Mouse (Mus musculus): Measurements from ENCODE around the gene Trib3.

Trib3 gene

DNA sequence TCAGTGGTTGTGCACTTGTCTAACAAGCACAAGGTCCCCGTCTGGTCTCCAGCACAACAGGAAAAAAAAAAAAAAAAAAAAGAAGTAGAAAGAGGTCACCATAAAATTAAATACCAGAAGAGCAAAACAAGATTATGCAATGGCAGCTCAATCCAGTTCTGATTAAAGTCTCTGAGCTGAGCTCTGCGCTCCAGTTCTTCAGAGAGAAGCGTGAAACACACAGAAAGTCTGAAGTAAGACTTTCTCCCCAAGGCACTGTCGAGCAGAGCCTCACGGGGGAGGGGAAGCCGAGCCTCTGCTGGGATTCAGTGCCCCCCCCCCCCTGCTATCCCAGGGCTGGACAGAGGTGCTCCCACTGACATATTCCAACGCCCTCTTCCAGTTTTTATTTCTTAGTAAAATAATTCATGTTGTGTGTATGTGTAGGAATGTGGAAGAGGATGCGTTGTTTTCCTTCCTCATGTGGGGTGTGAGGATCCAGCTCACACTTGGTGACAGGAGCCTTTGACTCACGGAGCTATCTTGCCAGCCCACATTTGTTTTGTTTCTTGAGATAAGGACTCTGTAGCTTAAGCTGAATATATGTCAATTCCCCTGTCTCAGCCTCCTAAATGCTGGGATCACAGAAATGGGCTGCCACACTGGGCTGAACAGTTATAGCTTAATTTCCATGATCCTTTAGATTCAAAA lies 3.1 kb upstream of the Trib3 start:
- DNase-seq (ENCODE audit: low spot score in 2 of 2): no peak

DNA sequence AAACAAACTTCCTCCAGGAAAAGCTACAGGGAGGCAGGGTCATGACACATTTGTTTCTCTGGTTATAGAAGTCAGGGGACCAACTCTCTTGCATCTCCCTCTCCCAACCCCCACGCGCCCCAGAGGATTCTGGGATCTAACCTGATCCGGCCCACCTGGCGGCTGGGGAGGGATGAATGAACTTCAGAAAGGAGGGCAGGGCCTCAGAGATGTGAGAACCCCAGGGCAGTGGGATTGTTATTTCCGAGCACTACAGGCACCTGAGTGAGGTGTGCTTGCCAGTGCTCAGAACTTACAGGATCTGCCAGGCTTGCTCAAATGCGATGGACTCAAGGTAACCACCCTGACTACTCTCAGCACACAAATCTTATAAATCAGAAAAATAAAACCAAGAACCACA lies 1.6 kb upstream of the Trib3 start:
- DNase-seq (ENCODE audit: low spot score in 2 of 2): no peak

DNA sequence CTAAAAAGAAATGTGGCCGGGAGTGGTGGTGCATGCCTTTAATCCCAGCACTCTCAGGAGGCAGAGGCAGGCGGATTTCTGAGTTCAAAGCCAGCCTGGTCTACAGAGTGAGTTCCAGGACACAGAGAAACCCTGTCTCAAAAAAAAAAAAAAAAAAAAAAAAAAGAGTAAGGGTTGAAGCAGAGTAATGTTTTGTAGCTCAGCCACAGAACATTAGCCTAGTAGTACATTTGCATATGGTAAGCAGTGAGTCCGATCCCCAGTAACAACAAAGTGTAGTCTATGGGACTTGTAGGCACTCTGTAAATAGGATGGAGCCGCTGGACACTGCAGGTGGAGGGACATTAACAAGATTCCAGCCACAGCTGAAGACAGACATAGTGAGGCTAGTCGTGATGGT lies 1.1 kb upstream of the Trib3 start:
- DNase-seq (ENCODE audit: low spot score in 2 of 2): no peak

DNA sequence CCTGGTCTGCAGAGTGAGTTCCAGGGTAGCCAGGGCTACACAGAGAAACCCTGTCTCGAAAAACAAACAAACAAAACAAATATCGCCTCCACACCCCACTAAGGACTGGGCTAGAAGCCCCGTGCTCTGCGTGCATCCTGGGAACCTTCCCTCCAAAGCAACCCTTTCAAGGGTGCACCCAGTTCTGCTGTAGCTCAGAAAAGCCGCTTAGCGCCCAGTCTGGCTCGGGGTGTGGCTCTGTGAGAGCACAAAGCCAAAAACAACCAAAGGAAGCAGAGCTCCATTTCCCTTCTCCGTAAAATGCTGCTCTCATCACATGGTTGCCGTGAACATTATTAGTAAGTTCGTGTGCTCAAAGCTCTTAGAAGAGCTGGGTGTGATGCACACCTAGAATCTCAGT lies 529 bp upstream of the Trib3 start:
- no peak for DNase-seq (ENCODE audit: low spot score in 2 of 2)

DNA sequence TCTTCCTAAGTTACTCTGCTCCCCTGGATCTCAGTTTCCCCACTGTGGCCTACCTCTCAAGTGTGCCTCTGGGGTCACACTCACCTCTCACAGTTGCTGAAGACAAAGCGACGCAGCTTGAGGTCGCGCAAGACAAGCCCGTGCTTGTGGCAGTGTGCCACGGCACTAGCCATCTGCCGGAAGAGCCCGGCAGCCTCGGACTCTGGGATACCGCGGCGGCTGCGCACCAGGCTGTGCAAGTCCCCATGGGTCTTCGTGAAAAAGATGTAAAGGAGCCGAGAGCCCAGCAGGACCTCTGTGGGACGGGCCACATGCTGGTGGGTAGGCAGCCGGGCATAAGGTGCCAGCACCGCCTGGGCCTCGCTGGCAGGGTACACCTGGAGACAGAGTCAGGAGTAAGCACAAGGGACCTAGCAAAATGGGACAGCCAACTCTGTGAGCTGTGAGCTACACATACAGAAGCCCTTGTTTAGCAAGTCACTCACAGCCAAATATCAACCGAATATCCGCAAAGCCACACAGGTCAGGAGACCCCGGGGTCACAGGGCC lies 4.1 kb downstream of the Trib3 start:
- DNase-seq (ENCODE audit: low spot score in 2 of 2): no peak

DNA sequence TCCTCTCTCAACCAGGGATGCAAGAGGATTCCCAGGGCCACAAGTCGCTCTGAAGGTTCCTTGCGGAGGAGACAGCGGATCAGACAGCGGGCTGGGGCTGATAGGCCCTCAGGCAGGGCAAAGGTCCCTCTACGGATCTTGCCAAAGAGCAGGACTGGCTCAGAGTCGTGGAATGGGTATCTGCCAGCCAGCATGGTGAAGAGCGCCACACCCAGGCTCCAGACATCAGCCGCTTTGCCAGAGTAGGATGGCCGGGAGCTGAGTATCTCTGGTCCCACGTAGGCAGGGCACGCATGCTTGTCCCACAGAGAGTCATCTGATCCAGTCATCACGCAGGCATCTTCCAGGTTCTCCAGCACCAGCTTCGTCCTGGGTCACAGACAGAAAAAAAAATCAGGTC lies 5.5 kb downstream of the Trib3 start:
- no peak for DNase-seq (ENCODE audit: low spot score in 2 of 2)

DNA sequence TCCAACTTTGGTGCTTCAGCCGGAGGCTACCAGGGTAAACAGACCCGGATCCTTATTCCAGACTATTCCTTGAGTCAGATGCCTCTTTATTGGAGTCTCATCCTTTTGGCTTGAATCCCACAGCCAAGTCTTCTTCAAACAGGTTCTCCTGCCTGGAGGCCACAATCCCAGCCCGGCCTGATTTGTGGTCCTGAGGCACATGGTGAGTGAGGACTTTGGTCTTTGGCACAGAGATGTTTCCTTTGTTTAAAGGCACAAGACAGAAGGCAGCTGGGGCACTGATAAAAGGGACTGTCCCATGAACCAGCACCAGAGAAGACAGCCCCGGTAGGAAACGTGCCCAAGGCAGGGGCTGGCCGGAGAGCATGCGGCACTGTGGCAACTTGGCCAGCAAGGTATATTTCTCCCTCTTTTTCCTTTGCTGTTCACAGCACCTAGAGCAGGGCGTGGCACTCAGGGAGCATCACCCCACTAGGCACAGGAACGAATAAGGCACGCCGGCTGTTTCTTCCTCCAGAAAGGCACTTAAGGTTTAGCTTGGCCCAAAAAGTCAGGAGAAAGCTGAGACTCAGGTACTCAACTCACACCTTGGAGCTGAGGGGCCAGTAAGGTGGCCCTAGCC lies 6.1 kb downstream of the Trib3 start:
- DNase-seq (ENCODE audit: low spot score in 2 of 2): no peak

DNA sequence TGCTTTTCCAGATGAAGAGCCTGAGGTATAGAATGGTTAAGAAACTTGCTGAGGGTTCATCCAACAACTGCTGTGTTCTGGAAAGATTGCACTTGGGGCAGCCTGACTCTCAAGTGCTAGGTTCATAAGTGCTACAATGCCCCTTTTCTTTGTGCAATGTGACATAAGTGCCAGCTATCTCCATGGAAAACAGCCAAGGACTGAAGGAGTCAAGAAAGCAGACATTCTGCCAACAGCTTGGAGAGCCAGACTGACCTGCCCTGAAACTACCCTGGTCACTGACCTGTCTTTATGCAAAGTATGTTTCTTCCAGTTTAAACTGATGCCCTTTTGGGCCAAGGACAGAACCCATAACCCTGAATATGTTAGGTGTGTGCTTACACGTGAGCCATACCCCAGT lies 7.0 kb downstream of the Trib3 start:
- DNase-seq (ENCODE audit: low spot score in 2 of 2): no peak

DNA sequence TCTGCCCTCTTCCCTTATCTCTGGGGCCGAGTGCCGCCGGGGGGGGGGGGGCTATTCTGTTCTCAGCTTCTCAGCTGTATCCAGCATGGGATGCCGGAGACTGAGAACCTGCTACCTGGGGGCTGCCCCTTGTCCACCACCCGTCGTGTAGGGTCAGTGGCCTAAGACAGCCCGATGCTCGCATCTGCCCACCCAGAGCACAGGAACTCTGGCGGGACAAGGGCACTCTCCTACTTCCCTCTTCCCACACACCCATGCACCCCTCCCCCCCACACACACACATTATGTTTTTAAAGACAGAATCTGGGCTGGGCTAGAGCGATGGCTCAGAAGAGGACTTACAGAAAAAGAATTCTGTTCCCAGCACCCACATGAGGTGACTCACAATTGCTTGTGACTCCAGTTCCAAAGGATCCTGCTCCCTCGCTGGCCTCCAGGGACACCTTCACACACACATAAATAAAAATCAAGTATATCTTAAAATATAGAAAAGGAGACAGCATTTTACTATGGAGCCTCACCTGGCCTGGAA lies 8.5 kb downstream of the Trib3 start:
- no peak for DNase-seq (ENCODE audit: low spot score in 2 of 2)

DNA sequence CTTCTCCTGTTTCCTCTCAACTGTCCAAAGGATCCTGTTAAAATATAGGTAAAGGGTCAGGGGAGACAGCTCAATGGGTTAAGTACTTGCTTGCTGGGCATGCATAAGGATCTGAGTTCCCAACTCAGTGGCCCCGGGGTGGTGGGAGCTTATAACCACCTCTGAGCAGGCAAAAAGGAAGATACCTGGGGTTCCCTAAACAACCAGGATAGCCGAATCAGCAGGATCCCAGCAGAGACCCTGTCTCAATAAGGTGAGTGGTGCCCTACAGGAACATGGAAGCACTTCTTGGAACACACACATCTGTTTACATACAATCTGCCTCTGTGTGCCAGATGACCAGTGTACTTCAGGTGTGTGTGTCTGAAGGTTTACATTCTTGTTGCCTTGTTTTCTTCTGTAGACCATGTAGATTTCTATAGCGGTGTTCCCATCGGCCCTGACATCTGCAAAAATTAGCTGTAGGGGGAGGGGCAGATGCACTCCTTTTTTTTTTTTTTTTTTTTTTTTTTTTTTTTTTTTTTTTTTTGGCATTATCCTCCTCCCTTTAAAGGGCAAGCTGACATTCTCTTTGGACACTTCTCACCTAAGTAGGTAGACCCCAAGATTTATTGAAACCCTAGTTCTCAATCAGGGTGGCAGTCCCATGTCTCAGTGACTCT lies 10.4 kb downstream of the Trib3 start:
- DNase-seq (ENCODE audit: low spot score in 2 of 2): no peak

DNA sequence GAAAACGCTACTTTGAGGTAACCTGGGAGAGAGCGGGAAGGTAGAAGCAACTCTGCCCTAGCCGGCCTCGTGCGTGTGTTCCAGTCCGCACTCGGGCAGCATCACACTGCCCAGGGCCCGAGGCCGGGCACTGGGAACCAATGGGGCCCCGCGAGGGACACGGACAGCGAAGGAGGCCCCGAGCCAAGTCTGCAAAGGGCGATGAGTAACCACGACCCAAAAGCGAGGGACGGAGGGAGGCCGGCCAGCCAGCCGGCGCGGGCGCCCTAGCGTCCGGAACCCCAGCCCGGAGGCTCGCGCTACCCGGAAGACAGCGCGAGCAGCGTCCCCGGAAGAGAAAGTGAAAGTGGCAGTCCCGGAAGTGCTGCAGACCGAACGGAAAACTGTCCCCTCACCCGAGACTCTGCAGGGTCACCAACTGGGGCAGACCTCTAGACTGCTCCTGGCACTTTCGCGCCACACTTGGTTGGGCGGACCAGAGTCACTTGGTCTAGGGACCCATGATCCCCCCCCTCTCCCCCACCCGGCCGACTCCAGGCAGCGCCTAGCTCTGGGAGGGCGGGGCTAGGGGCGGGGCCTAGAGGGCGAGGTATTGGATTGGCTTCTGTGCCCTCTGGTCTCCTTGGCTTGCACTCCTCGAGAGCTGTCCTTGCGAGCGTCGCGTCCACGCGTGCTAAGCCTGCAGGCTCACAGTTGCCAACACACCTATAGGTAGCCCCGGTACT lies 11.6 kb downstream of the Trib3 start, which contains the start of gene Rbck1:
Rbck1 (minus strand) TSS at position 553 of the 725 bp plus-strand sequence.
- DNase-seq (ENCODE audit: low spot score in 2 of 2): peak; percentile 80 to 85

DNA sequence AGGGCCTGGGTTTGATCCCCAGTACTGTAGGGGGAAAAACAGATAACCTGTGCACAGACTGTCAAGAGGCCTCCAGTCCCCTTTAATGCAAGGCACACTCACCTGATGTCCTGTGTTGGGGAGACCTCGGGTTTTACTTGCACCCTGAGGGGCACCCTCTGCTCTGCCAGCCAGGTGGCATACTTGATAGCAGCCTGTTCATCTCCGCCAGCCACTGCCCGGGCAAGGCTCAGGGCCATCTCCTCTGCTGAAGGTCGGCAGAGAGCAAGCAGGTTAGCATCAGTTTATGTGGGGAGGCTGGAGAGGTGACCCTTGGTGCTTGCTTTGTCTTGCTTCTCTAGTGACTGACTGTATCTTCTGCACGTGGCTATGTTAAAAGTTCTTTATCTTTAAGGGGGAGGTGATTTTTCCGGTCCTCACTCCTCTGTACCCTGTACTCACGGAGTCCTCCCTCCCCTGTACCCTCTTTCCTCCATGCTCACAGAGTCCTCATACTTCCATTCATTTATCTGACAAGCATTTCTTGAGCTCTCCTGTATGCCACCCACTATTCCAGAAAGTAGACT lies 12.9 kb downstream of the Trib3 start:
- no peak for DNase-seq (ENCODE audit: low spot score in 2 of 2)

DNA sequence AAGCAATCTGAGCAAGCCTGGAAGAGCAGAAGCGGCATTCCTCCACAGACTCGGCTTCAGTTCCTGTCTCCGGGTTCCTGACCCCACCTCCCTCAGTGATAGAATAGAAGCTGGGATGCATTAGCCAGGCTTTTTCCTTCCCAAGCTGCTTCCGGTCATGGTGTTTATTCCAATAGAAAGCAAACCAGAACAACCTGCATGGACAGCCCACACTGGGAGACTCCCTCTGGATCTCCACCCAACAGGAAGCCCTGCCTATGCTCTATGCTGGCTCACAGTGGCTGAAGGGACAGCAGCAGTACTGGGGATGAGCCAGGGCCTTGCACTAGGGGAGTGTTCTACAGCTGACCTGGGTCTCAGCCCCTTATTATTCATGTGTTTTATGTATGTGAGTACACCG lies 15.9 kb downstream of the Trib3 start:
- no peak for DNase-seq (ENCODE audit: low spot score in 2 of 2)

DNA sequence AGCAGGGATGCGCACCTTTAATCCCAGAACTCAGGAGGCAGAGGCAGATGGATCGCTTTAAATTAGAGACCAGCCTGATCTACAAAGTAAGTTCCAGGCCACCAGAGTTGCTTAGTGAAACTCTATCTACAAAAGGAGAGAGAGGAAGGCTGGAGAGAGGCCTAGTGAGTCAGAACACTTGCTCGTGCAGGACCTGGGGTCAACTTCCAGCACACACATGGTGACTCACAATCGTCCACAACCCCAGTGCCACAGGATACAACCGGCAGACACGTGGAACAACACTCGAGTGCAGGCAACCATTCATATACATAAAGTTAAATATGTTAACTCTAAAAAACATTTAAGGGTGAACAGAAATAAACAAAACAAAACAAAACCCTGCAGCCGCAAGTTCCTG lies 17.2 kb downstream of the Trib3 start:
- DNase-seq (ENCODE audit: low spot score in 2 of 2): no peak

DNA sequence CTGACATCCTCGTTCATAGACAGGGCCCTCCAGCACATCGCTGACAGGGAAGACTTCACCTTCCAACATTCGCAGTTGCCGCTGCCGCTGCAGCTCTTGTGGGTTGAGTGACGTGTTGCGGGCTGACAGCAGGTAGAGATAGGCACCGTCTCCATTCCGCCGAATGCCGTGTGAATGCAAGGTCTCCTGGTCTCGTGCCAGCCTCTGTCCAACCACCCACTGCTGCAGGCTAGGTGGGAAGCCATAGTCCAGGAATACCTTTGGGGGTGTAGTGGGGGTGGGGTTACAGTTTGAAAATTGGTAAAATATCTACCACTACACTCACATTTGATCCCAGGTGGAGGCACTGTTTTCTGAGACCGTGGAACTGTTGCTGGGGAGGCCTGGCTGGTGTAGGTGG lies 17.7 kb downstream of the Trib3 start:
- DNase-seq (ENCODE audit: low spot score in 2 of 2): no peak

DNA sequence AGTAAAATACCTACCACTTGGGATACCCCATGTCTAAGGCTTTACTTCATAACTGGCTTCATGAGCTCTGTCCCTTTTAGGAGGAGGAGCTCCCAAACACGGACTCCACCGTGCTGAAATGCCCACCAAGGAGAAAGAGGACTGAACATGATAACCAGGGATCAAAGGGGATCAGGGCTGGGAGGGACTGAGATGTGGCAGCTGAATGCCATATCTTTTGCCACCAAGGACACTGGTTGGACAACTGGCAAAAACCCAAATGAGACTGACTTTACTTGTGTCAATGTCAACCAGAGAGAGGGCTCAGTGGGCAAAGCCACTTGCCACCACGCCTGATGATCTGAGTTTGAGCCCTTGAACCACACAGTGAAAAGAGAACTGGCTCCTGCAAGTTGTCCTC lies 19.0 kb downstream of the Trib3 start:
- no peak for DNase-seq (ENCODE audit: low spot score in 2 of 2)

DNA sequence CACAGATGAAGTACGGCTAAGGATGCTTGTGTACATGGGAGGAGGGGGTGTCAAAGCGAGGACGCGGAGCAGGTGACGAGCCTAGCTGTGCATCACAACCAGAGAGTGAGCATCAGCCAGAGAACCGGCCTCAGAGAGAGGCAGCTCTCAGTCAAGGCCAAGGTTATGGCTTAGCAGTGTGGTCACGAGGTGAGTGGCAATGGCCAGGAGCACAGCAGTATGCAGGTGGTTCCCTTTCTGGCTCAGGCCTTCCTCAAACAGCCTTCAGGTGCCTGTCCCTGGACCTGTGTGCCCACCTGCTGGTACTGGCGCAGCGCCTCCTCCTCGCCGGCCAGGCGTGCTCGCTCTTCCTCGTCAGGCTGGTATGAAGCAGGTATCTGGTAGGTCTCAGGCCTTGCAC lies 19.9 kb downstream of the Trib3 start:
- no peak for DNase-seq (ENCODE audit: low spot score in 2 of 2)

DNA sequence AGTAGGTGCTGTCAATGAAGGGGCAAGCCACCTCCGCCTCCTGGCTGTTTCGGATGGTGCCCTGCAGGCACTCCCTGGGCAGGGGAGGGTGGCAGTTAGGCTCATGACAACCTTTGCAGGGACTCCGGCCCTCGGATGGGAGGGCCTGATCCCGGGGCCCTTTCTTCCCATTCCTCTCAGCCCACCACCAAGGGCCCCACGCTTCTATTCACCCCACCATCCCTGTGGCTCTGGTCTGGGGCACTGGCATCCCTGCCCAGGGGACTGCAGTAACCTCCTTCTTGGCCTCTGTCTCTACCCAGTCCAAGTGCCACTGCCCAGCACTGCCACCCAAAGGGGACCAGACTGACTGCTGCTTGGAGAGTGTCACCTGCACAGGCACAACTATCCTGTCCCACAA lies 21.6 kb downstream of the Trib3 start:
- no peak for DNase-seq (ENCODE audit: low spot score in 2 of 2)

DNA sequence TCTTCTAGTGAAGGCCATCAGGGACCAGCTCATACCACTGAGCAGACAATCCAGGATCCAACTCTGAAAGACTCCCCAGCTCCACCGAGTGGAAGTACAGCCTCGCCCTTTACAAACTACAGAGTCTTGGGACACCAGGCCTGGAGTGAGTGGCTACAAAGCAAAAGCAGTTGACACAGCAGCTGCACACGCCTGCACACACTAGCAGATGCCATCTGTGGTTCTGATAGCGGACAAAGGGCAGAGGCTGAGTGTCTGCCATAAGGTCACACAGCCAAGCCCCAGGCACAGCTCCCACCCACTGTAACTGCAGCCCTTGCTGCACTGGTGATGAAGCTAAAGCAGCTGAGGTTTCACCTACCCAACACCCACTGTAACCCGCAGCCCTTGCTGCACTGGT lies 22.3 kb downstream of the Trib3 start:
- DNase-seq (ENCODE audit: low spot score in 2 of 2): no peak

DNA sequence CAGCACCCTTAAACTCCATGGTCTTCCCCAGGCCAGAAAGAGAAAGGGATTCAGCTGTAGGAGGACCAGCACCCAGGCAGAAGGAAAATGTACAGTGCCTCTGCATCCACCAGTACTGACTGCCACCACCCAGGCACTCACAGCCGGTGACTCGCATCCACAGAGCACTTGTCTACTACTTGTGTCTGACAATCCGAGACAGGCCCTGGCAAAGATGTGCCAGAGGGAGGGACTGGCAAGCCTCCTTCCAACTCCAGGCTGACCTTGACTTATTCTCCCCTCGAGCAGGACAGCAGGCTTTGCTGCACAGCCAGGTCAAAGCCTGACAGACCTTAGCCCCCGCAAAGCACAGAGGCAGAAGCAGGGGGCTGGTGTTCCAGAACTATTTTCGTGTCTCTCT lies 26.8 kb downstream of the Trib3 start:
- DNase-seq (ENCODE audit: low spot score in 2 of 2): no peak

DNA sequence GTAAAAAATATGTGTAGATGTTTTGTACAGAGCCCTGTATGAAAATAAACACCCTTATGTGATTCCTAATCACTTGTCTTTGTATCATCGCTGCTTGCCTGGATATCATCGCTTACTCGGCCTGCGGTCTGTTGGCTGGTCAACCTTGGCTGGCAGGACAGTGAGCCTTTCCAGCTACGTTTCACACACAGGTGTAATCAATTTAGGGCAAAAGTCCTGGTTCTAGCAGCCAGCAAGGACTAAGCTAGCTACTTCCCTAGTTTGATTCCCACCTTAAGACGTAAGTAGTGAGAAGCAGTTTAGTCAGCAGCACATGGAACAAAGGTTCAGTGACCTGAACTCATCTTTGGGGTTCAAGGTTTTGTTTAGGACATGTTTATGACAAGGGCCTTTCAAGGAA lies 29.9 kb downstream of the Trib3 start:
- DNase-seq (ENCODE audit: low spot score in 2 of 2): no peak

DNA sequence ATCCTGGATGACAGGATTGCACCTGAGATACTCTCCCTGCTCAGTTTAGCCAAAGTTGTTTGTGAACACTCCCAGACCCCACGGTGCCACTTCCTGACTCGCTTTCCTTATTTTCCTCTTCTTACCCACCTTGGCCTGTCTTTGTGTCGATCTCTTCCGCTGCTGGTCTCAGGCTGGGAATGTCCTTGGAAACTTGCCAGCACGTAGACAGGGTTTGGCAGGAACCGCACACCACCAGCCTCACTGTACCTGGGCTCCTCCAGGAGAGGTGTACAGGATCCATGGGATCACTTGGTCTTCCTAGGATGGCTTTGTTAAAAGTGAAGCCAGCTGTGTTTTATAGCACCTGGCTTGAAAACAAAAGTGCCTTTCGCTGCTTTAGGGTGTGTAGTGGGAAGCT lies 30.8 kb downstream of the Trib3 start:
- DNase-seq (ENCODE audit: low spot score in 2 of 2): no peak
